Mouse (Mus musculus) heart, embryonic 12.5 days (tissue): ENCODE data around the gene Dock7. TPM values are rescaled to one million over a fixed set of nuclear protein-coding genes. Genes with fewer than 3 reads are reported as not detected.
"Not testable (repeated sequence)": the region's sequence is repeated elsewhere in the genome, so short reads cannot be mapped to it uniquely, and the experiment has no call there.

Experiments
- ATAC-seq: fragments of 200-750 bp; cut with Nextera tagmentation; 2 replicates; pipeline ENCODE4 v1.8.0; 2017; ENCODE audit warnings: moderate TSS enrichment, moderate library complexity; ENCODE audit not compliant: insufficient number of reproducible peaks, low FRiP score
- H3K27ac ChIP-seq: fragments of 300-500 bp; sonication (generic); 2 replicates; pipeline ENCODE4 v1.5.1; 2016; ENCODE audit warnings: mild to moderate bottlenecking, moderate library complexity; ENCODE audit not compliant: poor library complexity, severe bottlenecking
- H3K27me3 ChIP-seq: fragments of 300-500 bp; sonication (generic); replicated peaks from 2 replicates; pipeline ENCODE4 v1.6.1; 2016; ENCODE audit warnings: mild to moderate bottlenecking, moderate library complexity
- H3K36me3 ChIP-seq: fragments of 300-500 bp; sonication (generic); 2 replicates; pipeline ENCODE4 v1.6.1; 2016; ENCODE audit warnings: mild to moderate bottlenecking, moderate library complexity
- H3K4me1 ChIP-seq: fragments of 300-500 bp; sonication (generic); replicated peaks from 2 replicates; pipeline ENCODE4 v1.6.1; 2016; ENCODE audit warnings: mild to moderate bottlenecking
- H3K4me2 ChIP-seq: fragments of 300-500 bp; sonication (generic); 2 replicates; pipeline ENCODE4 v1.6.1; 2016; ENCODE audit warnings: mild to moderate bottlenecking, moderate library complexity
- H3K4me3 ChIP-seq: fragments of 300-500 bp; sonication (generic); 2 replicates; pipeline ENCODE4 v1.5.1; 2016; ENCODE audit warnings: mild to moderate bottlenecking
- H3K9ac ChIP-seq: fragments of 300-500 bp; sonication (generic); 2 replicates; pipeline ENCODE4 v1.6.1; 2016; ENCODE audit warnings: mild to moderate bottlenecking, moderate library complexity
- H3K9me3 ChIP-seq: fragments of 300-500 bp; sonication (generic); replicated peaks from 2 replicates; pipeline ENCODE4 v1.6.1; 2016; ENCODE audit warnings: mild to moderate bottlenecking, moderate library complexity
- WGBS: fragments of 180-500 bp; shearing (Covaris S2); methylation state at CpG from one replicate; pipeline ENCODE4 v1.1.7; 2016; 5-methylcytosine and 5-hydroxymethylcytosine counted together
- polyA plus RNA-seq: library from polyadenylated mRNA; unstranded; fragments of >200 nt; fragmentation: Nextera tagmentation; extraction: Ambion mirVana; gene quantifications from 2 replicates; pipeline ENCODE4 v1.2.1, GENCODE M21; 2016

Gene Dock7
- polyA plus RNA-seq, 1 experiment from 2014 or later = 43.4 TPM

DNA sequence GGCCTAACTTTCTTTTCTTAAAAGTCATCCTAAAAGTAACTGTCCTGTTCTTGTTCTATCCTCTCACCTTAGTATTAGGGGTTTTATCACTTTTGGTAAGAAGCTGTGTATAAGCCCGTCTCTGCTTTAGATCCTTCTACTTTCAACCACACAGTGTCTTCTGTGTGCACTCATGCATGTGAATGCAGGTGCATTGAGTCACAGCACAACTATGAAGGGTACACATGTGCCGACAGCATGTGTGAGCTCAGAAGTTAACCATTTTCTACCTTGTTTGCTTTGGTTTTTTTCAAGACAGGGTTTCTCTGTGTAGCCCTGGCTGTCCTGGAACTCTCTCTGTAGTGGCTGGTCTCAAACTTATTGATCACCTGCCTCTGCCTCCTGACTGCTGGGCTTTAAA, 114.4 kb downstream of the Dock7 start:
- Histone ChIP-seq H3K36me3 (peaks cover 37% of the 10 kb centered on the region), H3K4me3 (no peak overlapping the region), H3K4me2 (no peak overlapping the region), H3K4me1 (no peaks in the 10 kb centered on the region), H3K9me3 (no peaks in the 10 kb centered on the region), H3K27ac (no peak overlapping the region), H3K9ac (no peak overlapping the region), H3K27me3 (no peaks in the 10 kb centered on the region)
- no peak for ATAC-seq
- WGBS = 77% methylated on average over 2 of the region's 2 CpGs

DNA sequence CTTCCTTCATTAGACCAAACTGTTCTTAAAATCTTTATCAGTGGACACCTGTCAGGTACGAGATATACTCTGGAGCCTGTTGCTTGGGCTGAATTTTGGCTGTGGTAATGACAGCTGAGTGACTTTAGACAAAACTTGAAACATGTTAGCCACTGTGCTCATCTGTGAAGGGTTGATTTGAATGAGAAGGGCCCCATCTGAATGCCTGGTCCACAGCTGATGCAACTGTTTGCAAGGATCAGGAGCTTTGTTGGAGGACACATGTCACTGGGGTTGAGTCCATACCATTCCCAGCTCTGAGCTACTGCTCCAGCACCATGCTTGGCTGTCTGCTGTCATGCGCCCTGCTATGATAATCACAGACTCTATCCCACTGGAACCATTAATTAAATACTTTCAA, 115.1 kb downstream of the Dock7 start:
- Histone ChIP-seq H3K36me3 (peaks cover 33% of the 10 kb centered on the region), H3K9me3 (no peaks in the 10 kb centered on the region), H3K27ac (no peak overlapping the region), H3K4me1 (no peaks in the 10 kb centered on the region), H3K4me3 (no peak overlapping the region), H3K27me3 (no peaks in the 10 kb centered on the region), H3K4me2 (no peak overlapping the region), H3K9ac (no peak overlapping the region)
- 93% methylated on average over 2 of the region's 2 CpGs for WGBS
- no peak for ATAC-seq

DNA sequence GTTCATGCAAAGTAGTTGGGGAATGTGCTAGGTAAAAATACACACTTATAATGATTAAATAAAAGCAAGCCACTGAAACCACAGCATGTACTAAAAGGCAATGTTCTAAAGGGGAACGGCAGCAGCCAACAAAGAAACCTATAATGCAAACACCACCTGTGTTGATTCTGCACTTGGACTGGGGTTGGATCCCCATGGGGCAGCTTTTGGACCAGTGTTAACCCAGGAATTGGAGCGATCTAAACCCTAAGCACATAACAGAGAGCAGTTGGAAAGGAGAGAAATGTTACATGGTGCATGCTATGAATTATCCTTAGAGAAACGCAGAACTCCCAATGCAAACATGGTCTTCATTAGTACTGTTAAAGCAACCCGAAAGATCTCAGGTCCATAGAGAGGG, 127.2 kb downstream of the Dock7 start:
- Histone ChIP-seq H3K9me3 (no peaks in the 10 kb centered on the region), H3K4me3 (no peak overlapping the region), H3K4me2 (no peak overlapping the region), H3K4me1 (no peaks in the 10 kb centered on the region), H3K27ac (no peak overlapping the region), H3K36me3 (peaks cover 24% of the 10 kb centered on the region), H3K9ac (no peak overlapping the region), H3K27me3 (no peaks in the 10 kb centered on the region)
- WGBS = 93% methylated on average over 4 of the region's 4 CpGs
- ATAC-seq = no peak

GRCm38 (mm10) chr4:98984701-98985100, 136.0 kb downstream of the Dock7 start:
- no peak for ATAC-seq
- Histone ChIP-seq H3K4me2 (no peak overlapping the region), H3K4me1 (no peaks in the 10 kb centered on the region), H3K9ac (no peak overlapping the region), H3K4me3 (no peak overlapping the region), H3K27ac (no peak overlapping the region), H3K36me3 (peaks cover 46% of the 10 kb centered on the region), H3K9me3 (no peaks in the 10 kb centered on the region), H3K27me3 (no peaks in the 10 kb centered on the region)
- 89% methylated on average over 8 of the region's 8 CpGs for WGBS

GRCm38 (mm10) chr4:98979976-98980375, 140.7 kb downstream of the Dock7 start:
- not testable (repeated sequence) for H3K4me1 ChIP-seq, H3K4me3 ChIP-seq, H3K9me3 ChIP-seq, H3K4me2 ChIP-seq, H3K27me3 ChIP-seq, H3K9ac ChIP-seq, H3K27ac ChIP-seq, ATAC-seq
- peaks cover 45% of the 10 kb centered on the region for H3K36me3 ChIP-seq
- WGBS = 80% methylated on average over 3 of the region's 3 CpGs

GRCm38 (mm10) chr4:98978693-98979092, 142.0 kb downstream of the Dock7 start:
- H3K9ac ChIP-seq = no peak overlapping the region
- H3K27ac ChIP-seq = no peak overlapping the region
- 77% methylated on average over 2 of the region's 2 CpGs for WGBS
- no peaks in the 10 kb centered on the region for H3K9me3 ChIP-seq
- no peaks in the 10 kb centered on the region for H3K27me3 ChIP-seq
- H3K4me3 ChIP-seq = no peak overlapping the region
- peaks cover 42% of the 10 kb centered on the region for H3K36me3 ChIP-seq
- H3K4me2 ChIP-seq = no peak overlapping the region
- ATAC-seq = no peak
- no peaks in the 10 kb centered on the region for H3K4me1 ChIP-seq

DNA sequence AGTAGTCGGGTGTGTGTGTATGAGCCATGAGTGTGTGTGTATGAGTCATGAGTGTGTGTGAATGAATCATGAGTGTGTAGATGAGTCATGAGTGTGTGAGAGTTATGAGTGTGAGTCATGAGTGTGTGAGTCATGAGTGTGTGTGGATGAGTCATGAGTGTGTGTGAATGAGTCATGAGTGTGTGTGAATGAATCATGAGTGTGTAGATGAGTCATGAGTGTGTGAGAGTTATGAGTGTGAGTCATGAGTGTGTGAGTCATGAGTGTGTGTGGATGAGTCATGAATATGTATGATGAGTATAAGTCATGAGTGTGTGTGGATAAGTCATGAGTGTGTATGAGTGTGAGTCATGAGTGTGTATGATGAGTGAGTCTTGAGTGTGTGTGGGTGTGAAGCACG, 142.4 kb downstream of the Dock7 start:
- H3K9ac ChIP-seq, H3K27ac ChIP-seq, H3K27me3 ChIP-seq, H3K4me3 ChIP-seq, H3K4me1 ChIP-seq, H3K9me3 ChIP-seq, ATAC-seq, H3K4me2 ChIP-seq: not testable (repeated sequence)
- peaks cover 42% of the 10 kb centered on the region for H3K36me3 ChIP-seq
- 91% methylated on average over 2 of the region's 2 CpGs for WGBS

GRCm38 (mm10) chr4:98975741-98976140, 145.0 kb downstream of the Dock7 start:
- Histone ChIP-seq H3K4me2 (no peak overlapping the region), H3K9ac (no peak overlapping the region), H3K4me3 (no peak overlapping the region), H3K4me1 (no peaks in the 10 kb centered on the region), H3K9me3 (no peaks in the 10 kb centered on the region), H3K27me3 (no peaks in the 10 kb centered on the region), H3K36me3 (peaks cover 58% of the 10 kb centered on the region), H3K27ac (no peak overlapping the region)
- no peak for ATAC-seq
- WGBS = 65% methylated on average over 8 of the region's 8 CpGs

- WGBS = 83% methylated on average over 3 of the region's 3 CpGs
- Histone ChIP-seq H3K9ac (no peak overlapping the region), H3K27ac (no peak overlapping the region), H3K27me3 (no peaks in the 10 kb centered on the region), H3K36me3 (peaks cover 70% of the 10 kb centered on the region), H3K4me3 (no peak overlapping the region), H3K4me2 (no peak overlapping the region), H3K9me3 (no peaks in the 10 kb centered on the region), H3K4me1 (no peaks in the 10 kb centered on the region)
- ATAC-seq = no peak
Observed at GRCm38 (mm10) chr4:98969946-98970345, 150.8 kb downstream of the Dock7 start.

GRCm38 (mm10) chr4:98960243-98960642, 160.5 kb downstream of the Dock7 start:
- Histone ChIP-seq H3K9ac (no peak overlapping the region), H3K36me3 (peaks cover 57% of the 10 kb centered on the region), H3K4me3 (no peak overlapping the region), H3K4me1 (no peaks in the 10 kb centered on the region), H3K27ac (no peak overlapping the region), H3K9me3 (no peaks in the 10 kb centered on the region), H3K4me2 (no peak overlapping the region), H3K27me3 (no peaks in the 10 kb centered on the region)
- ATAC-seq = no peak
- WGBS = 89% methylated on average over 3 of the region's 3 CpGs

DNA sequence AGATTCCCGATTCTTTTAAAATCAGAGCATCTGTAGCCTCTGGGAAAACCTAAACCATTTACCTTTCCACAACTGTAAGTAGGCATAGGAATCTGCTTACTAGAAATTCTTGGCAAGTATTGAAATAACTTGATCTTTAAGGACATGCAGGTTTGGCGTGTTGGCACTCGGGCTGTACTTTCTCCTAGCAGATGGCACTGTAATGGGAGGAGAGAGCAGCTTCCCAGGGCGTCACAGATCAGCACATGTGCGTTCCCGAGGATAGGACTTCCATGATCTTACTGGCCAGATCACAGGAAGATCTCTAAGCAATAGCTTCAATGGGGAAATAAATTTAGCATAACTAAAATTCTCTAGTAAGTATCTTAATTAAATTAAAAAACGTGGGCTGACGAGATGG, 164.7 kb downstream of the Dock7 start:
- Histone ChIP-seq H3K27me3 (no peaks in the 10 kb centered on the region), H3K27ac (no peak overlapping the region), H3K4me1 (peaks cover 12% of the 10 kb centered on the region; the same call in 1 of the 2 replicates), H3K4me2 (no peak overlapping the region), H3K9ac (no peak overlapping the region), H3K4me3 (no peak overlapping the region), H3K36me3 (peaks cover 42% of the 10 kb centered on the region), H3K9me3 (no peaks in the 10 kb centered on the region)
- no peak for ATAC-seq
- WGBS = 91% methylated on average over 8 of the region's 8 CpGs

DNA sequence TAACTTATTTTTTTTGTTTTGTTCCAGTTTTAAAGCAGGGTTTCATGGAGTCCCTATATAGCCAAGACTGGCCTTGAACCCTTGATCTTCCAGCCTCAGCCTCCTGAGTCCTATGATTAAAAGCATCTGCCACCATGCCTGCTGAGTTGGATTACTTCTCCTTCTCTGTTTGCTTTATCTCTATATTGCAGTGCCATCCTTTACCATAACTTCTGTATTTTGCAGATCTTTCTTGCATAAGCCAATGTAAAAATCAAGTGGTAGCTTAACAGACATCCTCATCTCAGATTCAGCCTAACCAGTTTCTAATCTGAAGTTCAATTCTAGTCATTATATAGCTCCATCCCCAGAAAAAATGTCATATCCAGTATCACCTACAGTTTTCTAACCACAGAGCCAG, 170.2 kb downstream of the Dock7 start:
- no peak overlapping the region for H3K4me3 ChIP-seq
- peaks cover 12% of the 10 kb centered on the region; the same call in 1 of the 2 replicates for H3K4me1 ChIP-seq
- H3K9me3 ChIP-seq = no peaks in the 10 kb centered on the region
- ATAC-seq = no peak
- H3K36me3 ChIP-seq = peaks cover 13% of the 10 kb centered on the region
- H3K9ac ChIP-seq = no peak overlapping the region
- H3K27ac ChIP-seq = no peak overlapping the region
- H3K4me2 ChIP-seq = no peak overlapping the region
- no peaks in the 10 kb centered on the region for H3K27me3 ChIP-seq
